Mouse (Mus musculus): Measurements from ENCODE around the gene Gm49387.

- TF ChIP-seq CTCF (conservative IDR thresholded peaks at IDR 0.05; ENCODE audit: insufficient read depth, insufficient read length, low read depth, low read length) (no peak), POLR2A (IDR thresholded peaks at IDR 0.05; ENCODE audit: low read depth, low read length) (no peak)
Measured at GRCm38 (mm10) chr14:31596408-31596807, 44.3 kb downstream of the Gm49387 start.
